Mouse (Mus musculus) bone marrow macrophage, adult 2 months (primary cell): ENCODE measurements around the gene Fmnl1.

Experiments
- CTCF ChIP-seq: IDR thresholded peaks from 2 replicates; pipeline ENCODE4 v1.5.1; 2012; ENCODE audit warnings: low read depth, mild to moderate bottlenecking, low read length, moderate library complexity
- POLR2A ChIP-seq: IDR thresholded peaks from 2 replicates; pipeline ENCODE4 v1.6.1; 2012; ENCODE audit warnings: mild to moderate bottlenecking, low read depth, low read length, borderline replicate concordance

GRCm38 (mm10) chr11:103160738-103161137, 10.2 kb upstream of the Fmnl1 start:
- TF ChIP-seq POLR2A, result no peak
- no peak for TF ChIP-seq CTCF
